Mouse (Mus musculus) forebrain, embryonic 14.5 days (tissue): ENCODE measurements at regions not wholly inside any gene's neighbourhood (a gene's known extent, or its start where the extent isn't known, plus 50 kb on each side); places are given as distances from the start of the nearest gene placed in this dataset.

Source experiments
- ATAC-seq: fragments of 200-750 bp; cut with Nextera tagmentation; 2 replicates; pipeline ENCODE4 v1.8.0; 2017; ENCODE audit warnings: mild to moderate bottlenecking, moderate library complexity
- DNase-seq: peaks from one replicate; pipeline ENCODE4 v3.0.0-alpha.2; 2015; ENCODE audit warnings: low spot score
- H3K27ac ChIP-seq: fragments of 300-500 bp; sonication (generic); 2 replicates; pipeline ENCODE4 v1.5.1; 2014; ENCODE audit warnings: low read depth, mild to moderate bottlenecking, control low read depth, low read length, moderate library complexity
- H3K27me3 ChIP-seq: fragments of 300-500 bp; sonication (generic); replicated peaks from 2 replicates; pipeline ENCODE4 v1.6.1; 2014; ENCODE audit warnings: low read length, control low read depth, mixed read lengths; ENCODE audit not compliant: control insufficient read depth, insufficient read depth
- H3K36me3 ChIP-seq: fragments of 300-500 bp; sonication (generic); 2 replicates; pipeline ENCODE4 v1.6.1; 2014; ENCODE audit warnings: low read length, control low read depth; ENCODE audit not compliant: control insufficient read depth, insufficient read depth
- H3K4me1 ChIP-seq: fragments of 300-500 bp; sonication (generic); 2 replicates; pipeline ENCODE4 v1.6.1; 2014; ENCODE audit warnings: antibody characterized with exemption, low read length, control low read depth; ENCODE audit not compliant: control insufficient read depth, insufficient read depth
- H3K4me2 ChIP-seq: fragments of 300-500 bp; sonication (generic); 2 replicates; pipeline ENCODE4 v1.6.1; 2014; ENCODE audit warnings: mild to moderate bottlenecking, control low read depth, low read length
- H3K4me3 ChIP-seq: fragments of 300-500 bp; sonication (generic); 2 replicates; pipeline ENCODE4 v1.5.1; 2014; ENCODE audit warnings: low read depth, low read length, control low read depth
- H3K9ac ChIP-seq: fragments of 300-500 bp; sonication (generic); 2 replicates; pipeline ENCODE4 v1.6.1; 2014; ENCODE audit warnings: mild to moderate bottlenecking, low read length, control low read depth, moderate library complexity
- H3K9me3 ChIP-seq: fragments of 300-500 bp; sonication (generic); replicated peaks from 2 replicates; pipeline ENCODE4 v1.6.1; 2016; ENCODE audit warnings: low read length, control low read depth, mixed read lengths; ENCODE audit not compliant: control insufficient read depth
- WGBS: fragments of 180-500 bp; shearing (Covaris S2); extraction: QIAGEN DNeasy Blood & Tissue Kit; methylation state at CpG from one replicate; pipeline ENCODE4 v1.1.7; 2014; 5-methylcytosine and 5-hydroxymethylcytosine counted together

- Histone ChIP-seq H3K4me1 (no peaks in the 10 kb centered on the region), H3K27me3 (no peaks in the 10 kb centered on the region), H3K36me3 (no peaks in the 10 kb centered on the region), H3K4me2 (no peak overlapping the region), H3K9me3 (no peaks in the 10 kb centered on the region), H3K4me3 (no peak overlapping the region), H3K27ac (no peak overlapping the region), H3K9ac (no peak overlapping the region)
- ATAC-seq (no peak), DNase-seq (no peak)
- 89% methylated on average over 16 of the region's 16 CpGs for whole genome bisulfite sequencing
Measured at GRCm38 (mm10) chr8:23314275-23315123, 903.3 kb downstream of the Mrps31 start.

- no peak for ATAC-seq
- H3K4me1 ChIP-seq: no peaks in the 10 kb centered on the region
- no peaks in the 10 kb centered on the region for H3K36me3 ChIP-seq
- no peak overlapping the region for H3K27ac ChIP-seq
- WGBS: 59% methylated on average over 9 of the region's 9 CpGs
- DNase-seq: peak; percentile 34
- no peaks in the 10 kb centered on the region for H3K9me3 ChIP-seq
- no peak overlapping the region for H3K4me3 ChIP-seq
- no peak overlapping the region for H3K4me2 ChIP-seq
- H3K27me3 ChIP-seq: no peaks in the 10 kb centered on the region
- H3K9ac ChIP-seq: no peak overlapping the region
Measured at GRCm38 (mm10) chr8:23319556-23319955, 908.4 kb downstream of the Mrps31 start.

- Histone ChIP-seq H3K27me3 (no peaks in the 10 kb centered on the region), H3K9me3 (no peaks in the 10 kb centered on the region), H3K27ac (no peak overlapping the region), H3K9ac (no peak overlapping the region), H3K4me3 (no peak overlapping the region), H3K4me1 (no peaks in the 10 kb centered on the region), H3K36me3 (no peaks in the 10 kb centered on the region), H3K4me2 (no peak overlapping the region)
- ATAC-seq (no peak), DNase-seq (no peak)
- WGBS: 83% methylated on average over 5 of the region's 5 CpGs
Measured at GRCm38 (mm10) chr8:23321166-23321565, 910.0 kb downstream of the Mrps31 start.

- WGBS: 81% methylated on average over 4 of the region's 4 CpGs
- no peak overlapping the region for H3K9ac ChIP-seq
- no peak for ATAC-seq
Measured at GRCm38 (mm10) chr8:23327283-23327682, 916.1 kb downstream of the Mrps31 start.

GRCm38 (mm10) chr8:23344161-23344560 lies 933.0 kb downstream of the Mrps31 start:
- H3K9me3 ChIP-seq: 0 out of 2 replicates have a peak, but pooled peaks cover 3% of the 10 kb centered on the region
- no peak for ATAC-seq
- H3K4me1 ChIP-seq: no peaks in the 10 kb centered on the region
- no peak overlapping the region for H3K4me3 ChIP-seq
- no peaks in the 10 kb centered on the region for H3K36me3 ChIP-seq
- no peak overlapping the region for H3K27ac ChIP-seq
- no peak overlapping the region for H3K4me2 ChIP-seq
- H3K9ac ChIP-seq: no peak overlapping the region
- 23% methylated on average over 4 of the region's 4 CpGs for WGBS
- DNase-seq: peak; percentile 67
- H3K27me3 ChIP-seq: no peaks in the 10 kb centered on the region

More at GRCm38 (mm10) chr8:23327283-23327682, 916.1 kb downstream of the Mrps31 start:
- H3K27ac ChIP-seq: no peak overlapping the region
- no peaks in the 10 kb centered on the region for H3K36me3 ChIP-seq
- H3K9me3 ChIP-seq: no peaks in the 10 kb centered on the region
- no peaks in the 10 kb centered on the region for H3K27me3 ChIP-seq
- peak; percentile 13 for DNase-seq
- no peak overlapping the region for H3K4me3 ChIP-seq
- no peaks in the 10 kb centered on the region for H3K4me1 ChIP-seq
- no peak overlapping the region for H3K4me2 ChIP-seq

- Histone ChIP-seq H3K27ac (no peak overlapping the region), H3K4me2 (no peak overlapping the region), H3K36me3 (no peaks in the 10 kb centered on the region), H3K9me3 (no peaks in the 10 kb centered on the region), H3K4me3 (no peak overlapping the region), H3K27me3 (no peaks in the 10 kb centered on the region), H3K4me1 (no peaks in the 10 kb centered on the region), H3K9ac (no peak overlapping the region)
- ATAC-seq (no peak), DNase-seq (no peak)
- 91% methylated on average over 15 of the region's 15 CpGs for WGBS
Measured at GRCm38 (mm10) chr8:23351367-23351930, 940.3 kb downstream of the Mrps31 start.

GRCm38 (mm10) chr8:23352259-23353106 lies 941.3 kb downstream of the Mrps31 start:
- WGBS: 61% methylated on average over 6 of the region's 6 CpGs
- H3K4me2 ChIP-seq: no peak overlapping the region
- no peak overlapping the region for H3K4me3 ChIP-seq
- H3K27ac ChIP-seq: no peak overlapping the region
- H3K36me3 ChIP-seq: no peaks in the 10 kb centered on the region
- no peaks in the 10 kb centered on the region for H3K9me3 ChIP-seq
- no peaks in the 10 kb centered on the region for H3K4me1 ChIP-seq
- ATAC-seq (0 out of 2 replicates have a peak, but pooled peaks have one; percentile 26), DNase-seq (peak; percentile 8)
- H3K27me3 ChIP-seq: no peaks in the 10 kb centered on the region
- H3K9ac ChIP-seq: no peak overlapping the region

- Histone ChIP-seq H3K27me3 (no peaks in the 10 kb centered on the region), H3K4me2 (peak overlapping the region; percentile 16; the same call in 1 of the 2 replicates), H3K4me3 (no peak overlapping the region), H3K27ac (peak overlapping the region; percentile 76), H3K9ac (no peak overlapping the region), H3K36me3 (no peaks in the 10 kb centered on the region), H3K9me3 (peaks cover 4% of the 10 kb centered on the region; the same call in 1 of the 2 replicates), H3K4me1 (0 out of 2 replicates have a peak, but pooled peaks cover 3% of the 10 kb centered on the region)
- ATAC-seq (0 out of 2 replicates have a peak, but pooled peaks have one; percentile 29), DNase-seq (peak; percentile 34)
- WGBS: 16% methylated on average over 12 of the region's 12 CpGs
Measured at GRCm38 (mm10) chr8:23360061-23360622, 949.0 kb downstream of the Mrps31 start.
